Mouse (Mus musculus) embryonic facial prominence, embryonic 14.5 days (tissue): ENCODE results near the gene Smim27. TPM values are rescaled to one million over a fixed set of nuclear protein-coding genes. Genes with fewer than 3 reads are reported as not detected.

Experiments
- ATAC-seq: fragments of 200-750 bp; cut with Nextera tagmentation; 2 replicates; pipeline ENCODE4 v1.8.0; 2017; ENCODE audit warnings: low read depth, moderate number of reproducible peaks, moderate TSS enrichment
- DNase-seq: peaks from one replicate; pipeline ENCODE4 v3.0.0-alpha.2; 2015; ENCODE audit warnings: low spot score
- H3K27ac ChIP-seq: fragments of 300-500 bp; sonication (generic); replicated peaks from 2 replicates; pipeline ENCODE4 v1.5.1; 2014; ENCODE audit warnings: low read depth, mild to moderate bottlenecking, low read length, moderate library complexity
- H3K27me3 ChIP-seq: fragments of 300-500 bp; sonication (generic); replicated peaks from 2 replicates; pipeline ENCODE4 v1.6.1; 2014; ENCODE audit warnings: low read length; ENCODE audit not compliant: control insufficient read depth, insufficient read depth
- H3K36me3 ChIP-seq: fragments of 300-500 bp; sonication (generic); 2 replicates; pipeline ENCODE4 v1.6.1; 2014; ENCODE audit warnings: low read length, mixed read lengths; ENCODE audit not compliant: control insufficient read depth, insufficient read depth
- H3K4me1 ChIP-seq: fragments of 300-500 bp; sonication (generic); 2 replicates; pipeline ENCODE4 v1.6.1; 2014; ENCODE audit warnings: antibody characterized with exemption, low read length; ENCODE audit not compliant: control insufficient read depth, insufficient read depth
- H3K4me2 ChIP-seq: fragments of 300-500 bp; sonication (generic); 2 replicates; pipeline ENCODE4 v1.6.1; 2014; ENCODE audit warnings: low read depth, mild to moderate bottlenecking, low read length, moderate library complexity, mixed read lengths
- H3K4me3 ChIP-seq: fragments of 300-500 bp; sonication (generic); 2 replicates; pipeline ENCODE4 v1.5.1; 2014; ENCODE audit warnings: low read depth, mild to moderate bottlenecking, low read length
- H3K9ac ChIP-seq: fragments of 300-500 bp; sonication (generic); 2 replicates; pipeline ENCODE4 v1.6.1; 2014; ENCODE audit warnings: low read depth, mild to moderate bottlenecking, low read length, moderate library complexity, mixed read lengths
- H3K9me3 ChIP-seq: fragments of 300-500 bp; sonication (generic); 2 replicates; pipeline ENCODE4 v1.6.1; 2016; ENCODE audit warnings: low read length; ENCODE audit not compliant: control insufficient read depth
- whole genome bisulfite sequencing: fragments of 180-500 bp; shearing (Covaris S2); extraction: QIAGEN DNeasy Blood & Tissue Kit; methylation state at CpG from one replicate; pipeline ENCODE4 v1.1.7; 2014; 5-methylcytosine and 5-hydroxymethylcytosine counted together
- polyA plus RNA-seq: library from polyadenylated mRNA; unstranded; fragments of >200 nt; fragmentation: Nextera tagmentation; extraction: Ambion mirVana; gene quantifications from 2 replicates; pipeline ENCODE4 v1.2.1, GENCODE M21; 2014

The Smim27 gene
- polyA plus RNA-seq, 1 experiment from 2014 or later, result 47.1 TPM

DNA sequence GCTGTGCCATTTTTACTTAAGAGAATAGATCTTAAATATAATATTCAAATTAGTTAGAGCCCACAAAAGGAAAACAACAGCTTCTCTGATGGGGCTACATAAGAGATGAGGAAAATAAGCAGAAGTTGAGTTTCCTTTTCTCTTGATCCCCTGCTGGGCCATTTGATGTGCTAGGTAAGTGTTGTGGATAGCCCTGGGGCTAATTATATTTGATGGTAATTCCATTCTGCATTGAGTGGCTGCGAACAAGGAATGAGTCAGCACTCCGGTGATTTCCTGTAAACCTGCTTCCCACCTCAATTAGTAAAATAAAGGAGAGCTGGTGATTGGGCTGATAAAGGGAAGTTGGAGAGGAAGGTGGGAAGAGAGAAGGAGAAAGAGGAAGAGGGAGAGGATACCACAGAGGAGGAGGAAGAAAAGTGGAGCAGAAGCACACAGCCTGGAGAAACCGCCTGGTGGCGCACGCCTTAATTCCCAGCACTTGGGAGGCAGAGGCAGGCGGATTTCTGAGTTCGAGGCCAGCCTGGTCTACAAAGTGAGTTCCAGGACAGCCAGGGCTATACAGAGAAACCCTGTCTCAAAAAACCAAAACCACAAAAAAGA lies 36.2 kb upstream of the Smim27 start:
- Histone ChIP-seq H3K4me1 (no peaks in the 10 kb centered on the region), H3K9ac (no peak overlapping the region), H3K27me3 (no peaks in the 10 kb centered on the region), H3K9me3 (no peaks in the 10 kb centered on the region), H3K4me3 (no peak overlapping the region), H3K27ac (no peak overlapping the region), H3K4me2 (no peak overlapping the region), H3K36me3 (peaks cover 5% of the 10 kb centered on the region; the same call in 1 of the 2 replicates)
- whole genome bisulfite sequencing, result 89% methylated on average over 7 of the region's 7 CpGs
- ATAC-seq (no peak), DNase-seq (no peak)

DNA sequence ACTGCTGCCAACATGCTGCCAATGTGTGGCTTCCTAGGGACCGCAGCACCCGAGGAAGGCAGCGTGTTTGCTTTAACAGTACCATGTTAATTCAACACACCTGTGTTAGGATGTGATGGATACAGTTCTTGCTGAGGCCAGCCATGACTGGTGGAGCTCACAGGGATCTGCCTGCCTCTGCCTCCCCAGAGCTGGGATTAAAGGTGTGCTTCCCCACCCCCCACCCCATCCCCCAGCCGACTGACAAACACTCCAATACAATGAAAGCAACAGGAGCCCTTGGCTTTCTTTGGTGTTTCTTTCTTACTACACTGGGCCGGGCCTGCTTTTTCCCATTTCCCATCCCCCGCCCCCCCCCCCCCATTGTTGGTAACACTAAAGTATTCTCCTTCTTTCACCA lies 35.1 kb upstream of the Smim27 start:
- H3K4me1 ChIP-seq, result no peaks in the 10 kb centered on the region
- no peaks in the 10 kb centered on the region for H3K27me3 ChIP-seq
- WGBS, result 90% methylated on average over 5 of the region's 6 CpGs
- H3K4me3 ChIP-seq, result no peak overlapping the region
- H3K9ac ChIP-seq, result no peak overlapping the region
- DNase-seq (no peak), ATAC-seq (no peak)
- H3K4me2 ChIP-seq, result no peak overlapping the region
- no peaks in the 10 kb centered on the region for H3K9me3 ChIP-seq
- H3K27ac ChIP-seq, result no peak overlapping the region
- H3K36me3 ChIP-seq, result 0 out of 2 replicates have a peak, but pooled peaks cover 3% of the 10 kb centered on the region

DNA sequence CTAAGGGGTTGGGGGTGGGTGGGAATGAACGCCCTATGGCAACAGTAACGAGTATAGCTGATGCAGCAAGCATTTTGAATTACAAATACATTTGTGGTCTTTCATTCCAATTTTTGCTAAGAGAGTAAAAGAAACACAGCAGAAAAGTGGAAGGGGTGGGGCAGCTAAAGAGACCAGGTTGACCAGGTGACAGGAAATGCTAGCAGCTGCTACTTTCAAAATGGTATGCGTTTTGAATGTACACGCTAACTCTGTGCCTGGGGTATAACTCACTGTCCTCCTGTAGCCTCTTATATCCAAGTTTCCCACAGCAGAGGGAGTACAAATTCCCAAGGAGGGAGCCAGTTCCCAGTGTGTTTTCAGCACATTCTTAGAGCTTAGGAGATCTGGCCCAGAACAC lies 32.5 kb upstream of the Smim27 start:
- Histone ChIP-seq H3K27me3 (no peaks in the 10 kb centered on the region), H3K9me3 (no peaks in the 10 kb centered on the region), H3K27ac (no peak overlapping the region), H3K4me3 (no peak overlapping the region), H3K36me3 (0 out of 2 replicates have a peak, but pooled peaks cover 3% of the 10 kb centered on the region), H3K9ac (no peak overlapping the region), H3K4me2 (no peak overlapping the region), H3K4me1 (0 out of 2 replicates have a peak, but pooled peaks cover 3% of the 10 kb centered on the region)
- DNase-seq, result no peak
- no peak for ATAC-seq
- 79% methylated on average over 4 of the region's 4 CpGs for WGBS

DNA sequence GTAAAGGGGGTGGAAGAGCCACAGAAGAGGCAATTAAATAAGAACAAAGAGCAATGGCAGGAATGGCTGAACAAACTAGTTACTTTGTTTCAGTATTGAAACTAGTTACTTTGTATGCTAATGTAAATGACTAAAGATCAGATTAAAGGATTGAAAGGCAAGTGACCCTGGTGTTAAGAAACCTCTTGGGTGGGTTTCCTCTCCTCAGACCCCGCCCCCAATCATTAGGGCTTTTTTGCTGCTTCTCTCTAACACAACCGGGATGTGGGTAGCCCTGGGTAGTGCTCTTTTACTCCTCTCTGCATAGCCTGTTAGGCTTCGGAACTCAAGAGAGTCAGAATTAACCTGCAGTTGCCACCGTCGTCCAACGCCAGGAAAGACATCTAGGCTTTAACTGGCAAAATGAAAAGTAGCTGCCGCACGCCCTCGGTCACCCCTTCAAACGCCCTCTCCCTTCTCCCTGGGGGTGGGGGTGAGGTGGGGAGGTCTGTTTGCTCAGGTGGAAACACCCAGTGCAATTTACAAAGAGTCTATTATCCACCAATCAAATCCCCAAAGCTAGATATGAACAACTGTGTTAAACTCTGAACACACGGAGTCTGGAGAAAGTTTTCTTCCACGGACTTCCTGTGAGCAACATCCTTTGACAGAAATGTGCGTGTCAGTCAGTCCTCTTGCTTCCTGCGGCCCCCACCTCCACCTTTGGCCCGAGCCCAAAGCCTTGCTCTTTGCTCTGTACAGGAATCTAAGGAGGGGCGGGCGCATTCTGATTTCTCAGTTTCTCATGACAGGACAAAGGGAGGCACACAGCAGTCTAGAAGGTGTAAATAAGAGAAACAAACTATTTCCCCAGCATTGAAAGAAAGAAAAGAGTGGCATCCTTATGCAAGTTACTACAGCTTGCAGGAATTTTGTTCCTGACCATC lies 30.6 kb upstream of the Smim27 start:
- ATAC-seq, result peak; percentile 84
- Histone ChIP-seq H3K4me2 (peak overlapping the region; percentile 70), H3K27me3 (no peaks in the 10 kb centered on the region), H3K9me3 (no peaks in the 10 kb centered on the region), H3K4me3 (peak overlapping the region; percentile 62), H3K9ac (peak overlapping the region; percentile 68), H3K27ac (peak overlapping the region; percentile 39), H3K4me1 (0 out of 2 replicates have a peak, but pooled peaks cover 3% of the 10 kb centered on the region), H3K36me3 (0 out of 2 replicates have a peak, but pooled peaks cover 3% of the 10 kb centered on the region)
- WGBS, result 2% methylated on average over 17 of the region's 17 CpGs
- peak; percentile 70 for DNase-seq

DNA sequence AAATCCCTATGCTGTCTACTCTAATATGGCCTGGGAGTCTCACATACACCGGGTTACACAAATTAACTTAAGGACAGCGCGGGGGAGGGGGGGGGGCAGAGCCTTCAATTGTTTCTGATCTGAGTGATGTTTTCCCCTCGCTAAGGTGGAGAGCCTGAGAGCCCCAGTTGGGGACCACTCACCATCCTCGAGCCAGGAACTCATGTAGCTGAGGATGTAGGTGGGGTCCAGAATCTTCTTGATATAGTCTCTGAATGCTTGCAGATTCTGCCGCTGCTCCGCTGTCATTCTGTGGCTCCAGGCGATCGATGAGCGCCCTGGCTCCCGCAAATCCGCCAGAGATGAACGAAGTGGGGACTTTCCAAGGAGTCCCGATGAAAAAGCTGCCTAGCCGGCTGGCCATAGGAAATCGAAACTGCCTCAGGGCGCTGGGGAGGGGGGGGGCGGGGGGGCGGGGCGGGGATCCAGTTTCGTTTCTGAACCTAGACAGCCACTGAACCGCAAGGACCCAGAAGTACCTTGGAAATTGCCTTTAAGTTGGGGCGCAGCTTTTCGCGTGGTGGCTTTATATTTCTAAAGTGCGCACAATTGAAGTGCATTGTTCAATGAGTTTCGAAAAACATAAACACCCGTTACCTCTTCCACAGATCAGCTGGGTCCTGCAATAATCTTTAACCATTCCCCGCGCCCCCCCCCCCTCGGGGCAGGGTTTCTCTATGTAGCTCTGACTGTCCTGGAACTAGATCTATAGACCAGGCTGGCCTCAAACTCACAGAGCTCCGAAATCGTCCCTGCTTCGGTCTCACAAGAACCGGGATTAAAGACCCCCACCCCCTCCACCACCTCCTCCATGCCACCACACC lies 29.7 kb upstream of the Smim27 start, which contains the start of gene Ddx58:
Gene Ddx58 (minus strand): TSS at position 420 of the 863 bp plus-strand sequence.
- H3K27ac ChIP-seq, result peak within 1 kb of the TSS; percentile 39
- WGBS, result 3% methylated on average over 30 of the region's 35 CpGs

DNA sequence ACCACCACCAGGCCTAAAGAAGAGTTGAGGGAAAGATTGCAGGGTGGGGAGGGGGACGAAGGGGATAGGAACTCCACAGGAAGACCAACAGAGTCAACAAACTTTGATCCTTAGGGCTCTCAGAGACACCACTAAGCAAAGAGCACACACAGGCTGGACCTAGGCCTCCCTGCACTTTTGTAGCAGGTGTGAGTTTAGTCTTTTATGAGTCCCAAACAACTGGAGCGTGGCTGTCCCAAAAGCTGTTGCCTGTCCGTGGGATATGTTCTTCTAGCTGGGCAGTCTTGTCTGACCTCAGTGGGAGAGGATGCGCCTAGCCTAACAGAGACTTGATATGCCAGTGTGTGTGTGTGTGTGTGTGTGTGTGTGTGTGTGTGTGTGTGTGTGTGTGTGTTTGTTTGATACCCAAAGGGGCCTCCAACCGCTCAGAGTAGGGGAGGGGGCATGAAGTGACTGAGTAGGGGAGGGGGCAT lies 29.1 kb upstream of the Smim27 start:
- Histone ChIP-seq H3K27me3 (no peaks in the 10 kb centered on the region), H3K27ac (no peak overlapping the region), H3K36me3 (no peaks in the 10 kb centered on the region), H3K9ac (peak overlapping the region; percentile 68; the same call in 1 of the 2 replicates), H3K9me3 (no peaks in the 10 kb centered on the region), H3K4me1 (0 out of 2 replicates have a peak, but pooled peaks cover 3% of the 10 kb centered on the region), H3K4me2 (peak overlapping the region; percentile 70), H3K4me3 (peak overlapping the region; percentile 62)
- no peak for ATAC-seq
- DNase-seq, result no peak
- WGBS, result 38% methylated on average over 5 of the region's 5 CpGs

More for the DNA sequence above, 29.7 kb upstream of the Smim27 start, which contains the start of gene Ddx58:
- no peaks in the 10 kb centered on the region for H3K27me3 ChIP-seq
- peak within 1 kb of the TSS; percentile 68 for H3K9ac ChIP-seq
- H3K4me3 ChIP-seq, result peak within 1 kb of the TSS; percentile 62
- H3K36me3 ChIP-seq, result no peaks in the 10 kb centered on the region
- H3K9me3 ChIP-seq, result no peaks in the 10 kb centered on the region
- 0 out of 2 replicates have a peak, but pooled peaks cover 3% of the 10 kb centered on the region for H3K4me1 ChIP-seq
- peak; percentile 60 for DNase-seq
- peak within 1 kb of the TSS; percentile 70 for H3K4me2 ChIP-seq
- peak; percentile 80 for ATAC-seq

DNA sequence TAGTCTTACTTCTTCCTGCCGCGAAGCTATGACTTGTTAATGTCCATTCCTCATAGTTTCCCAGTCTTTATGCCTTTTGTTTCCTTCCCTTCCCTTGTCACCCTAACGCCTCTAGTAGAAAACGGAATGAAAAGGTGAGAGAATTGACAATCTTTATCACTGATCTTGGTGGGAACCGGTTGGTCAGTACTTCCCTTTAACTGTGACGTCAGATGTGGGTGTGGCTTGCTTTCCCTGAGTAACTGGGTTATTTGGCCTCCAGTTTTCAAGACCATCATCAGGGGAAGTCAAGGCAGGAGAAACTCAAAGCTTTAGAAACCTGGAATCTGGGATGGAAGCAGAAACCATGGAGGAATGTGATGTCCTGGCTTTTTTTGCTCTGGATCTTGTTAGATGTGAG lies 27.5 kb upstream of the Smim27 start:
- DNase-seq (no peak), ATAC-seq (no peak)
- no peak overlapping the region for H3K4me3 ChIP-seq
- H3K4me1 ChIP-seq, result 0 out of 2 replicates have a peak, but pooled peaks cover 3% of the 10 kb centered on the region
- no peaks in the 10 kb centered on the region for H3K27me3 ChIP-seq
- H3K27ac ChIP-seq, result no peak overlapping the region
- H3K9ac ChIP-seq, result no peak overlapping the region
- 52% methylated on average over 6 of the region's 6 CpGs for WGBS
- no peak overlapping the region for H3K4me2 ChIP-seq
- H3K9me3 ChIP-seq, result no peaks in the 10 kb centered on the region
- no peaks in the 10 kb centered on the region for H3K36me3 ChIP-seq

DNA sequence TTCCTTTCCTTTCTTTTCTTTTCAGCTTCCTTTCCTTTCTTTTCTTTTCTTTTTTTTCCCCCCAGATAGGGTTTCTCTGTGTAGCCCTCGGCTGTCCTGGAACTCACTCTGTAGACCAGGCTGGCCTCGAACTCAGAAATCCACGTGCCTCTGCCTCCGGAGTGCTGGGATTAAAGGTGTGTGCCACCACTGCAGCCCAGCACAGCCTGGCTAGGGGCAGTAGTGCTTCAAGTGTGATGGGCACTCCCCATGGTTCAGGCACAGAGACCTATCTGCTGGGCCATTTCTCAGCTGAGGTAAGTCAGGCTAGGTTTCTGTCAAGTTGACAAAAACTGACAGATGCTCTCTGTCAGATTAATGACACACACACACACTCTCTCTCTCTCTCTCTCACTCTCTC lies 26.4 kb upstream of the Smim27 start:
- ATAC-seq, result no peak
- Histone ChIP-seq H3K36me3 (no peaks in the 10 kb centered on the region), H3K4me2 (no peak overlapping the region), H3K9ac (no peak overlapping the region), H3K27ac (no peak overlapping the region), H3K4me1 (0 out of 2 replicates have a peak, but pooled peaks cover 3% of the 10 kb centered on the region), H3K9me3 (no peaks in the 10 kb centered on the region), H3K27me3 (no peaks in the 10 kb centered on the region), H3K4me3 (no peak overlapping the region)
- DNase-seq, result no peak
- WGBS, result 75% methylated on average over 4 of the region's 4 CpGs
